Mouse (Mus musculus) small intestine, adult 10 weeks (tissue): ENCODE results near the gene Olfr1220. TPM values are rescaled to one million over a fixed set of nuclear protein-coding genes. Genes with fewer than 3 reads are reported as not detected.

ENCODE experiments used
- polyA plus RNA-seq: library from polyadenylated mRNA; stranded (reverse); fragments of 350-450 nt; fragmentation: Illumina TruSeq; extraction: RNeasy Lipid Tissue Mini Kit (QIAGEN cat#74804); gene quantifications from one replicate; pipeline ENCODE4 v1.2.3, GENCODE M21; 2014; ENCODE audit warnings: low replicate concordance

Gene Olfr1220
- not detected for polyA plus RNA-seq

GRCm38 (mm10) chr2:89106735-89107134, at the start of gene Olfr1220:
Olfr1220 (minus strand) TSS chr2:89106835.

GRCm38 (mm10) chr2:89151460-89151859, 44.8 kb upstream of the Olfr1220 start, which contains the start of gene Olfr1223:
Olfr1223 (minus strand) TSS chr2:89151560.

DNA sequence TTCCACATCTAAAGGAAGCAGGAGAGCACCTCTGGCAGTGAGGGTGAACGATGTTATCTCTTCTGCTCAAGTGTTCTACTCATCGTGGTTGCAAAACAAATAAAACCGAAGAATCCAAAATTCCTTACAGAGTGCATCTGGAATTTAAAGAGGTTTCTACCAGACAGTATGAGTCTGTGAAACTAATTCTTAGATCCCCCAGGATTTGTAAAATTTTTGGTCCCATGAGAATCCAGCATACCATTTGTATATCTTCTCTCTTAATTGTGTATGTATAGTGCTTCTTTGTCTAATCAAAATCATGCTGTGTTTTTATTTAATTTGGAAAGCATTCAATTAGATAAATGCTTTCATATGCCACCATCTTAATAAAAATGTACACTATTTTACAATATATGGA, 26.3 kb upstream of the Olfr1220 start, which contains the start of gene Olfr1222:
Olfr1222 (minus strand) TSS at position 101 of the 400 bp plus-strand sequence.

DNA sequence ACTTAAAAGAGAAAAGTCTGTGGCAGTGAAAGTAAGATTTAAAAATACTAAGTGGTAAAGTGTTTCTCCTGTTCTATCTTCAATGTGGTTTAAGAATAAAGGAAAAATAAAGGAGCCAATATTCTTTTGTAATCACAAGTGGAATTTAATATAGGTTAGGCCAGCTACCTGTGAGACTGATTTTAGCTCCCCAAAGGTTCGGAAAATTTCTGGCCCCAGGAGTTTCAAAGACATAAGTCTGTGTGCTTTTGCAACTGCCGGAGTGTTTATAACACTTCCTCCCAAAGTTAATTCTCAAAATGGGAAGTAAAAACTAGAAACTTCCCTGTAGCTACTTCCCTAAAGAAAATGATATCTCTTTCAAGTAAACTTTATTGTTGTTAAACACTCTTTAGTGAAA, 10.5 kb upstream of the Olfr1220 start, which contains the start of gene Olfr1221:
Olfr1221 (minus strand) TSS at position 101 of the 400 bp plus-strand sequence.

GRCm38 (mm10) chr2:89083413-89083812, 23.2 kb downstream of the Olfr1220 start, which contains the start of gene Olfr1219:
Olfr1219 (minus strand) TSS chr2:89083513.

DNA sequence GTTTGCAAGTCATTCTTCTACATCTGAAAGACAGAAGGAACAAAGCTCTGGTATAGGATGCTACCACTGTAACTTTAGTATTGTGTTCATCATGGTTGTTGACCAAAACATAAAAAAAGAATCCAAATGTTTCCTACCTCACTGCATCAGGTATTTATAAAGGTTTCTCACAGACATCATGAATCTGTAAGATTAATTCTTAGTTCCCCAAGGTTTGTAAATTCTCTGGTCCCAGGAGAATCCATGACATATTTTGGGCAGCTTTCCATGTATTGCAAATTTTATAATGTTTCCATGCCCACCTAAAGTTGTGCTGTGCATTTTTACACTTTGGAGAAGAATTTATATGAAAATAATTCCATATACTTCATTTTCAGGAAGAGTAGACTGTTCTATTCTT, 45.5 kb downstream of the Olfr1220 start, which contains the start of gene Olfr1218:
Olfr1218 (minus strand) TSS at position 101 of the 400 bp plus-strand sequence.

Other genes starting within 250 kb of the Olfr1220 start
- not detected for gene Olfr1206, start 243.6 kb downstream of the Olfr1220 start, polyA plus RNA-seq
- gene Olfr1208, start 204.5 kb downstream of the Olfr1220 start, polyA plus RNA-seq = not detected
- not detected for gene Olfr1209, start 191.7 kb downstream of the Olfr1220 start, polyA plus RNA-seq
- not detected for gene Olfr1211, start 168.7 kb downstream of the Olfr1220 start, polyA plus RNA-seq
- not detected for gene Olfr1212, start 152.9 kb downstream of the Olfr1220 start, polyA plus RNA-seq
- not detected for gene Gm13762, start 126.6 kb downstream of the Olfr1220 start, polyA plus RNA-seq
- not detected for gene Olfr1214, start 114.2 kb downstream of the Olfr1220 start, polyA plus RNA-seq
- not detected for gene Olfr1215, start 99.9 kb downstream of the Olfr1220 start, polyA plus RNA-seq
- not detected for gene Olfr1216, start 88.5 kb downstream of the Olfr1220 start, polyA plus RNA-seq
- not detected for gene Olfr1217, start 74.8 kb downstream of the Olfr1220 start, polyA plus RNA-seq
- not detected for gene Olfr1218, start 45.6 kb downstream of the Olfr1220 start, polyA plus RNA-seq
- gene Olfr1219, start 23.3 kb downstream of the Olfr1220 start, polyA plus RNA-seq = not detected
- gene Olfr1221, start 10.4 kb upstream of the Olfr1220 start, polyA plus RNA-seq = not detected
- gene Olfr1222, start 26.2 kb upstream of the Olfr1220 start, polyA plus RNA-seq = not detected
- gene Olfr1223, start 44.7 kb upstream of the Olfr1220 start, polyA plus RNA-seq = not detected
- gene Olfr1224-ps1, start 57.3 kb upstream of the Olfr1220 start, polyA plus RNA-seq = not detected
- not detected for gene Olfr1225, start 67.8 kb upstream of the Olfr1220 start, polyA plus RNA-seq
- not detected for gene Olfr1226, start 93.2 kb upstream of the Olfr1220 start, polyA plus RNA-seq
- gene Olfr1228, start 147.2 kb upstream of the Olfr1220 start, polyA plus RNA-seq = not detected
- gene Olfr1229, start 181.2 kb upstream of the Olfr1220 start, polyA plus RNA-seq = not detected
- not detected for gene Olfr1230, start 190.4 kb upstream of the Olfr1220 start, polyA plus RNA-seq
- not detected for gene Olfr1231, start 200.2 kb upstream of the Olfr1220 start, polyA plus RNA-seq
- gene Olfr1232, start 222.8 kb upstream of the Olfr1220 start, polyA plus RNA-seq = not detected
- not detected for gene Olfr1233, start 235.6 kb upstream of the Olfr1220 start, polyA plus RNA-seq